Comparison of ENCODE assay signal across 8 mouse cellular contexts in genomic region chr14:68735756-68736155, GRCm38 (mm10).
DNase-seq lines count a peak whose midpoint lies in the region; ATAC-seq lines count a peak whose summit lies in the region.
"Not testable (repeated sequence)": the region's sequence is repeated elsewhere in the genome, so short reads cannot be mapped to it uniquely, and the experiment has no call there.

No protein-coding gene starts in this region.

- not testable (repeated sequence) for H3K9me3 ChIP-seq in hindbrain, embryonic 11.5 days (ENCODE audit: control insufficient read depth, low read length)

- peak; percentile 64 for DNase-seq in R1 (ENCODE audit: low read depth, low spot score)
- DNase-seq in cerebellum, adult 9-10 months: peak; percentile 84
- DNase-seq in hindbrain, embryonic 11.5 days (ENCODE audit: low spot score): peak; percentile 78
- peak; percentile 71 to 88 for DNase-seq in layer of hippocampus, postnatal 14 days (ENCODE audit: low spot score in 2 of 2)
- peak; percentile 85 for DNase-seq in lung, postnatal 10 days
- peak; percentile 85 to 88 for DNase-seq in right cerebral cortex, postnatal 10 days (ENCODE audit: low spot score in 2 of 2)
- DNase-seq in urinary bladder, postnatal 14 days (ENCODE audit: low spot score): peak; percentile 62

- H3K27me3 ChIP-seq in hindbrain, embryonic 11.5 days (ENCODE audit: control insufficient read depth, insufficient read depth, low read length): not testable (repeated sequence)

- not testable (repeated sequence) for H3K4me3 ChIP-seq in hindbrain, embryonic 11.5 days (ENCODE audit: low read depth, low read length)

- not testable (repeated sequence) for H3K9ac ChIP-seq in hindbrain, embryonic 11.5 days (ENCODE audit: low read depth, low read length)

- ATAC-seq in frontal cortex, adult (ENCODE audit: low TSS enrichment): peak; percentile 83
- not testable (repeated sequence) for ATAC-seq in hindbrain, embryonic 11.5 days (ENCODE audit: low FRiP score)

- not testable (repeated sequence) for H3K27ac ChIP-seq in hindbrain, embryonic 11.5 days (ENCODE audit: low read depth, low read length)

- WGBS in hindbrain, embryonic 11.5 days: 59% methylated on average over 2 of the region's 2 CpGs

- H3K4me1 ChIP-seq in hindbrain, embryonic 11.5 days (replicated peaks; ENCODE audit: control insufficient read depth, insufficient read depth, low read length): not testable (repeated sequence)

- not testable (repeated sequence) for H3K36me3 ChIP-seq in hindbrain, embryonic 11.5 days (ENCODE audit: control insufficient read depth, insufficient read depth, low read length)

- H3K4me2 ChIP-seq in hindbrain, embryonic 11.5 days (replicated peaks; ENCODE audit: low read depth, low read length): not testable (repeated sequence)
